Mouse (Mus musculus): Measurements from ENCODE around the gene Dact3. TPM values are rescaled to one million over a fixed set of nuclear protein-coding genes. Genes with fewer than 3 reads are reported as not detected.

Gene Dact3
- polyA plus RNA-seq, 1 experiment from 2014 or later = 2.1 TPM

DNA sequence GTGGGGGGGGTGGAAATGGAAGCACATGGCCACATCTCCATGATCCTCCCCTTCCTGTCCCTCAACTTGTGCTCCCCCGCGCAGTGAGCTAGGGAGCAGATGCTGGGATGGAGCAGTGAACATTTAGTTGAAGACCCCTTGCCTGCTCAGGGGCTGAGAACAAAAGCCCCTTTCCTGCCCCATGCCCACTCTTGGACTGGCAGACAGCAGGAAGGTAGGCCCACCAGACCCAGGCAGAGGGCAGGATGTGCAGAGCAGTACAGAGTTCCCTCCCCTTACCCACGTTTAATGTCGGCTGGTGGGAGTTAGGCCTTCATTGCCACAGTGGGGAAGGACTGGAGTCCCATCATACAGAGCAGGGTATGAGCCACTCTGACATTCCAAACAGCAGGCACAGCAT is 34.0 kb upstream of the Dact3 start:
- H3K9ac ChIP-seq (ENCODE audit: low read length) = no peak overlapping the region
- H3K4me2 ChIP-seq (ENCODE audit: low read depth, low read length) = no peak overlapping the region
- 65% methylated on average over 4 of the region's 4 CpGs for WGBS
- no peaks in the 10 kb centered on the region for H3K9me3 ChIP-seq (ENCODE audit: control insufficient read depth, low read length)
- no peak overlapping the region for H3K4me3 ChIP-seq (ENCODE audit: low read length)
- no peak for ATAC-seq (ENCODE audit: low read depth)
- peaks cover 30% of the 10 kb centered on the region for H3K36me3 ChIP-seq (ENCODE audit: control insufficient read depth, insufficient read depth, low read length)
- H3K27ac ChIP-seq (ENCODE audit: low read length) = peak overlapping the region; percentile 94
- no peaks in the 10 kb centered on the region for H3K27me3 ChIP-seq (ENCODE audit: control insufficient read depth, insufficient read depth, low read depth, low read length)
- H3K4me1 ChIP-seq (replicated peaks; ENCODE audit: control insufficient read depth, insufficient read depth, low read length) = peaks cover 33% of the 10 kb centered on the region

DNA sequence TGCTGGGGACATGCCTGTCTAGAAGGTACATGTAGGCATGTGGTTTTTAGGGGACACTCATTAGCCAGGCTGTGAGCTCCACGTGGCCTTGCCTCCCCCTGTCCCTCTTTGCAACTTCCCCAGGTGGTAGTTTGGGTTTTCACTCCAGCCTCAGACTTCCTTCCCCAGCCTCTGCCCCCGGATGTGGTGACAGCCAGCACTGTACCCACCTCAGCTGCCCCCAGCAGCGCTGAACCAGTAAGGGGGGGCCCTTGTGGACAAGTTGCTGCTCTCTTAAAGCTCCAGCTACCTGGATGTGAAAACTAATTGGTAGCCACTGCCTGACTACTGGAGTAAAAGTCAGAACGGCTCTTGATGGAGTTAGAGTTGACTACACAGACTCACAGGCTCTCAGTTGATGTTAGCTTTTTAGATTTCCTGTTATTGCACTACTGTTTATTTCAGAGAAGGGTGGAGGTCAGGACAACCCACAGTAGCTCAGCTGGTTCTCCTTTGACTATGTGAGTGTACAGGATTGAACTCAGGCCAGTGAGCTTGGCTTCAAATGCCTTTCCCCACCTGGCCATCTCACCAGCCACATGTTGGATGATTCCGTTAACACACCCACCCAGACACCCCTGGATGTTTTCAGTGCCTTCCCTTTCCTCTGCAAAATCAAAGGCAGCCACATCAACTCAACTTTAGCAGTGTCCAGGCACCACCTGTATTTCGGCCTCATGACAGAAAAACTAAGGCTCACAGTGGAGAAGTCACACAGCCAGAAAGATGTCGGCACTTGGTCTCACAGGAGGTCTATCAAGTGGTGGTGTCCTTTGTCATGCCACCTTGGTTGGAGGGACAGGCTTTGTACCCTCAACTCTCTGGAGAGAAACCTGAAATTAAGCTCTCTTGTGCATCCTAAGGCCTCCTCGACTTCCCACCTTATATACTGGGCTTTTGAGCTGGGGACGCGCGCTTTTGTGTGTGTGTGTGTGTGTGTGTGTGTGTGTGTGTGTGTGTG is 33.3 kb upstream of the Dact3 start:
- 29% methylated on average over 11 of the region's 11 CpGs for WGBS
- peak overlapping the region; percentile 100 for H3K4me2 ChIP-seq (ENCODE audit: low read depth, low read length)
- no peaks in the 10 kb centered on the region for H3K9me3 ChIP-seq (ENCODE audit: control insufficient read depth, low read length)
- peak overlapping the region; percentile 94 for H3K9ac ChIP-seq (ENCODE audit: low read length)
- H3K4me1 ChIP-seq (replicated peaks; ENCODE audit: control insufficient read depth, insufficient read depth, low read length) = peaks cover 33% of the 10 kb centered on the region
- ATAC-seq (ENCODE audit: low read depth) = peak; percentile 5; the same call in 1 of the 2 replicates
- H3K36me3 ChIP-seq (ENCODE audit: control insufficient read depth, insufficient read depth, low read length) = peaks cover 29% of the 10 kb centered on the region
- peak overlapping the region; percentile 77 for H3K4me3 ChIP-seq (ENCODE audit: low read length)
- H3K27ac ChIP-seq (ENCODE audit: low read length) = peak overlapping the region; percentile 94
- no peaks in the 10 kb centered on the region for H3K27me3 ChIP-seq (ENCODE audit: control insufficient read depth, insufficient read depth, low read depth, low read length)

DNA sequence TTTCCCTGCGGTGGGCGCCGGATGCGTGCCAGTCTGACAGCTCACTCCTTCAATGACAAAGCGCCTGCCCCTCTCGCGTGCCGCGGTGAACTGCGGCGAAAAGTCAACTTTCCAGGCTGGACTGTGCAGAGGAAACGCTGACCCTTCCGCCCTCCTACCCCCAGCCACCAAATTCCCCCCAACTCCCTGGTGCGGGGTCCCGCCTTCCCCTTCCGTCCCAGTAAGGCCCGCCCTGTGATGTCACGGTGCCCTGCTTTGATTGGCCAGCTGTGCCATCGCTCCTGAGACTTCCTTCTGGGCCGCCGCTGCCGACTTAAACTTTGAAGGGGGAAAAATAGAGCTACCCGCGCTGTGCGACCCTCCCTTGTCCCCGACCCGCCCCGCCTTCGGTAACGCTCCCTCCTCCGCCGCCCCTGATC is 32.5 kb upstream of the Dact3 start, which contains the start of gene Prkd2:
TSS of gene Prkd2 (plus strand) at position 258 of the 419 bp plus-strand sequence.
- ATAC-seq (ENCODE audit: low read depth) = peak; percentile 91

DNA sequence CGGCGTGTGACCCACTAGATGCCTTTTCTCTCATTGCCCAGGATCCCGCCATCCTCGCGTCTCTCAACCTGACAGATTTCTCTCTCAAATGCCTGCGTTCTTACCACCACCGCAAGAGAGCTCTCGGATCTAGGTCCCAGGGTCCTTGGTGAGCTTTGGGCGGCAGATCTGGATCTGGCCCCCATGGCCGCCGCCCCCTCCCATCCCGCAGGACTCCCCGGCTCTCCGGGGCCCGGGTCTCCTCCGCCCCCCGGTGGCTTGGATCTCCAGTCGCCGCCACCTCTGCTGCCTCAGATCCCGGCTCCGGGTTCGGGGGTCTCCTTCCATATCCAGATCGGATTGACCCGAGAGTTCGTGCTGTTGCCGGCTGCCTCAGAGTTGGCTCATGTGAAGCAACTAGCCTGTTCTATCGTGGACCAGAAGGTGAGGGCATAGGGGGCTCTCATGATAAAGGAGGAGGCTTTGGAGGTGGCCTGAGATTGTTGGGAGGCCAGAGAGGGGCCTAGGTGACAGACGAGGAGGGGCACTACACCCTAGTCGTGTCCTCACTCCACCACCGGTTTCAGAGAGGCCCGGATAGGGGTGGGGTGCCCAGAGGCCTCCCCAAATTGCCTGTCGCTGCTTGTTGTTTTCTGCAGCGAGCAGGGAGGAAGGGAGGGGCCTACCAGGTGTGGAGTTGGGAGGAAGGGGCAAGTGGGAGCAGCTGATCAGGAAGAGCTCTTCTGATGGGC is 31.5 kb upstream of the Dact3 start:
- Histone ChIP-seq H3K4me2 (ENCODE audit: low read depth, low read length) (peak overlapping the region; percentile 100), H3K4me3 (ENCODE audit: low read length) (peak overlapping the region; percentile 77), H3K36me3 (ENCODE audit: control insufficient read depth, insufficient read depth, low read length) (peaks cover 18% of the 10 kb centered on the region), H3K4me1 (replicated peaks; ENCODE audit: control insufficient read depth, insufficient read depth, low read length) (peaks cover 33% of the 10 kb centered on the region), H3K27me3 (ENCODE audit: control insufficient read depth, insufficient read depth, low read depth, low read length) (no peaks in the 10 kb centered on the region), H3K9ac (ENCODE audit: low read length) (peak overlapping the region; percentile 94), H3K27ac (ENCODE audit: low read length) (peak overlapping the region; percentile 94), H3K9me3 (ENCODE audit: control insufficient read depth, low read length) (no peaks in the 10 kb centered on the region)
- no peak for ATAC-seq (ENCODE audit: low read depth)
- WGBS = 1% methylated on average over 33 of the region's 33 CpGs

More for the DNA sequence above, 32.5 kb upstream of the Dact3 start, which contains the start of gene Prkd2:
- peak within 1 kb of the TSS; percentile 94 for H3K27ac ChIP-seq (ENCODE audit: low read length)
- peaks cover 23% of the 10 kb centered on the region for H3K36me3 ChIP-seq (ENCODE audit: control insufficient read depth, insufficient read depth, low read length)
- H3K9ac ChIP-seq (ENCODE audit: low read length) = peak within 1 kb of the TSS; percentile 94
- H3K4me1 ChIP-seq (replicated peaks; ENCODE audit: control insufficient read depth, insufficient read depth, low read length) = peaks cover 33% of the 10 kb centered on the region
- H3K9me3 ChIP-seq (ENCODE audit: control insufficient read depth, low read length) = no peaks in the 10 kb centered on the region
- WGBS = under 1% methylated on average over 32 of the region's 32 CpGs
- H3K4me2 ChIP-seq (ENCODE audit: low read depth, low read length) = peak within 1 kb of the TSS; percentile 100
- H3K4me3 ChIP-seq (ENCODE audit: low read length) = peak within 1 kb of the TSS; percentile 77
- no peaks in the 10 kb centered on the region for H3K27me3 ChIP-seq (ENCODE audit: control insufficient read depth, insufficient read depth, low read depth, low read length)

DNA sequence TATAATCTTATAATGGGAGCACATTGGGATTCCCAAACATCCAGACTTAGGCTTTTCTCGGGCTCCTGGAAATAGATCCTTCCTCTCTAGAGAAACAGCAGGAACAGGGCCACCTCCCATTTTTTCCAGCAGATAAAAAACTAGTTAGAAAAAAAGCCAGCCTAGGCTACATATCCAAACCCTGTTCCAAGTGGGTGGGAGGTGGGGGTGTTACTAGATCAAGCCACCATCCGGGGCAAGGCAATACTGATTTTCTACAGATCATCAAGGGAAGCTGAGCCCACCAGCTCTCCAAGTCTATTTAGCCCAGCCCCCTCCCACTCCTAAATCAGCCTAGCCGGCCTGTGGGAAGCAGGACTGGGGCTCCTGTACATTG is 30.4 kb upstream of the Dact3 start:
- Histone ChIP-seq H3K4me1 (replicated peaks; ENCODE audit: control insufficient read depth, insufficient read depth, low read length) (peaks cover 33% of the 10 kb centered on the region), H3K27me3 (ENCODE audit: control insufficient read depth, insufficient read depth, low read depth, low read length) (no peaks in the 10 kb centered on the region), H3K4me3 (ENCODE audit: low read length) (peak overlapping the region; percentile 77), H3K36me3 (ENCODE audit: control insufficient read depth, insufficient read depth, low read length) (peaks cover 20% of the 10 kb centered on the region), H3K4me2 (ENCODE audit: low read depth, low read length) (peak overlapping the region; percentile 100), H3K9me3 (ENCODE audit: control insufficient read depth, low read length) (no peaks in the 10 kb centered on the region), H3K27ac (ENCODE audit: low read length) (peak overlapping the region; percentile 94), H3K9ac (ENCODE audit: low read length) (peak overlapping the region; percentile 94)
- 42% methylated on average over 3 of the region's 3 CpGs for WGBS
- no peak for ATAC-seq (ENCODE audit: low read depth)

DNA sequence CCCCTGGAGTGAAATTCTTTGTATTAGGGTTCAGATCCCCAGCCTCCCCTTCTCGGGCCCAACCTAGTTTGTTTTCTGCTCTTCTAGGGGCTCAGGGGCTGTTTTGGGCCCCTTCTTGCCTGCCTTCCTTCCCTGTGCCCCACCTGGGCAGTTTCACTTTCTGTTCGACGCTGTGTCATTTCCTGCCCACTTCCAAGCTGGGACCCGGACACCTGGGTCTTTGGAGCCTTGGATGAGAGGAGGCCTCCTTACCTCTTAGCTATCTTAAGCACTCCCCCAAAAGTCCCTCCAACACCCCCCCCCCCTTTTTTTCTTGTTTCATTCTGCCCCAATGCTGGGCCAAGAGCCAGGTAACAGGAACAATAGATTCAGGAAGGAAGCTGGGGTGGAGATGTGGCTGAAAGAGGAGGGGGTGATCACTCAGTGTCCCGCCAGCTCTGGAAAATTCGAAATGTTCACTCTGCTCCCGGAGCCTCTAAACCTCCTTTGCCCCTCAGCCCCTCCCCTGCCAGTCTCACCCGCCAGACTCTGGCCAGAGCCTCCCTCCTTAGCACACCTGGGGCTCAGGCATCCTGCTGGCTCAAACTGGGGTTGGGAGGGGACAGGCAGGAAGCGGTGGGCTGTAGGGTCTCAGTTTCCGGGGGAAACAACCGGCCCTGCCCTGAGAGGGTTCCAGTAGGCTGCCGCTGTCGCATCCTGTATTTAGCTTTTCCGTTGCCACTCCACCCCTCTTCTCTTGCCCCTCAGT is 29.9 kb upstream of the Dact3 start:
- H3K9ac ChIP-seq (ENCODE audit: low read length) = peak overlapping the region; percentile 94
- H3K27ac ChIP-seq (ENCODE audit: low read length) = peak overlapping the region; percentile 94
- H3K9me3 ChIP-seq (ENCODE audit: control insufficient read depth, low read length) = no peaks in the 10 kb centered on the region
- H3K4me3 ChIP-seq (ENCODE audit: low read length) = peak overlapping the region; percentile 77
- ATAC-seq (ENCODE audit: low read depth) = peak; percentile 37
- peak overlapping the region; percentile 100 for H3K4me2 ChIP-seq (ENCODE audit: low read depth, low read length)
- peaks cover 33% of the 10 kb centered on the region for H3K4me1 ChIP-seq (replicated peaks; ENCODE audit: control insufficient read depth, insufficient read depth, low read length)
- H3K27me3 ChIP-seq (ENCODE audit: control insufficient read depth, insufficient read depth, low read depth, low read length) = no peaks in the 10 kb centered on the region
- 21% methylated on average over 14 of the region's 14 CpGs for WGBS
- peaks cover 23% of the 10 kb centered on the region for H3K36me3 ChIP-seq (ENCODE audit: control insufficient read depth, insufficient read depth, low read length)

DNA sequence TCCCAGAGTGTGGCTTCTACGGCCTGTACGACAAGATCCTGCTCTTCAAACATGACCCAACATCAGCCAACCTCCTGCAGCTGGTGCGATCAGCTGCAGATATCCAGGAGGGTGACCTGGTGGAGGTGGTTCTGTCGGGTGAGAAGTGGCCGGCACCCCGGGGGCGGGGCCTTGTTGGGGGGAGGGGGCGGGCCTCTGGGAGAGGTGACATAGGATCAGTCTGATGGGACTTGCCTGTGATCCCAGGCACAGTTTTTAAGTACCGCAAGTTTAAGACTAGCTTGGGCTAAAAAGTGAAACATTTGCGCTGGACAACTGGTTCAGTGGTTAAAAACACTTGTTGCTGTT is 29.3 kb upstream of the Dact3 start:
- H3K9ac ChIP-seq (ENCODE audit: low read length) = peak overlapping the region; percentile 94
- peak overlapping the region; percentile 94 for H3K27ac ChIP-seq (ENCODE audit: low read length)
- peak overlapping the region; percentile 77 for H3K4me3 ChIP-seq (ENCODE audit: low read length)
- no peak for ATAC-seq (ENCODE audit: low read depth)
- peaks cover 28% of the 10 kb centered on the region for H3K36me3 ChIP-seq (ENCODE audit: control insufficient read depth, insufficient read depth, low read length)
- H3K27me3 ChIP-seq (ENCODE audit: control insufficient read depth, insufficient read depth, low read depth, low read length) = no peaks in the 10 kb centered on the region
- H3K4me2 ChIP-seq (ENCODE audit: low read depth, low read length) = peak overlapping the region; percentile 100
- H3K4me1 ChIP-seq (replicated peaks; ENCODE audit: control insufficient read depth, insufficient read depth, low read length) = peaks cover 33% of the 10 kb centered on the region
- 30% methylated on average over 10 of the region's 10 CpGs for WGBS
- H3K9me3 ChIP-seq (ENCODE audit: control insufficient read depth, low read length) = no peaks in the 10 kb centered on the region

DNA sequence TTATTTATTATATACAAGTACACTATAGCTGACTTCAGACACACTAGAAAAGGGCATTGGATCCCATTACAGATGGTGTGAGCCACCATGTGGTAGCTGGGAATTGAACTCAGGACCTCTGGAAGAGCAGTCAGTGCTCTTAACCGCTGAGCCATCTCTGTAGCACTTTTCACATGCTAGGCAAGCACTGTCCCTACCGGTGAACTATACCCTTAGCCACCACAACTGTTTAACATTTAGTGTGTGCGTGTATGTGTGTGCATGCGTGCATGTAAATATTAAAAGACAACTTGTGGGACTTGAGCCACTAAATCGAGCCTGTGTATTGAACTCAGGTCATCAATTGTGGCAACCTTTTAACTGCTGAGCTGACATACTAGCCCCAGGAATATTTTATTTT is 28.3 kb upstream of the Dact3 start:
- 91% methylated on average over 5 of the region's 5 CpGs for WGBS
- H3K36me3 ChIP-seq (ENCODE audit: control insufficient read depth, insufficient read depth, low read length) = peaks cover 30% of the 10 kb centered on the region
- ATAC-seq (ENCODE audit: low read depth) = no peak

More for the DNA sequence above, 28.3 kb upstream of the Dact3 start:
- H3K4me2 ChIP-seq (ENCODE audit: low read depth, low read length) = no peak overlapping the region
- no peak overlapping the region for H3K4me3 ChIP-seq (ENCODE audit: low read length)
- no peaks in the 10 kb centered on the region for H3K27me3 ChIP-seq (ENCODE audit: control insufficient read depth, insufficient read depth, low read depth, low read length)
- H3K27ac ChIP-seq (ENCODE audit: low read length) = no peak overlapping the region
- H3K9ac ChIP-seq (ENCODE audit: low read length) = no peak overlapping the region
- H3K4me1 ChIP-seq (replicated peaks; ENCODE audit: control insufficient read depth, insufficient read depth, low read length) = peaks cover 27% of the 10 kb centered on the region
- H3K9me3 ChIP-seq (ENCODE audit: control insufficient read depth, low read length) = no peaks in the 10 kb centered on the region

Data from lung, embryonic 16.5 days (tissue).